Mouse (Mus musculus) embryonic facial prominence, embryonic 11.5 days (tissue): ENCODE measurements at regions not wholly inside any gene's neighbourhood (a gene's known extent, or its start where the extent isn't known, plus 50 kb on each side); places are given as distances from the start of the nearest gene placed in this dataset.

ENCODE experiments used
- ATAC-seq: fragments of 200-750 bp; cut with Nextera tagmentation; replicated peaks from 2 replicates; pipeline ENCODE4 v1.8.0; 2017; ENCODE audit warnings: low read depth; ENCODE audit not compliant: insufficient number of reproducible peaks, low FRiP score, low TSS enrichment
- DNase-seq: peaks from one replicate; pipeline ENCODE4 v3.0.0-alpha.2; 2015; ENCODE audit warnings: low spot score
- H3K27ac ChIP-seq: fragments of 300-500 bp; sonication (generic); replicated peaks from 2 replicates; pipeline ENCODE4 v1.5.1; 2014; ENCODE audit warnings: mild to moderate bottlenecking, low read depth, low read length, control low read depth
- H3K27me3 ChIP-seq: fragments of 300-500 bp; sonication (generic); 2 replicates; pipeline ENCODE4 v1.6.1; 2014; ENCODE audit warnings: mild to moderate bottlenecking, low read length, moderate library complexity, mixed read lengths; ENCODE audit not compliant: control insufficient read depth, insufficient read depth
- H3K36me3 ChIP-seq: fragments of 300-500 bp; sonication (generic); replicated peaks from 2 replicates; pipeline ENCODE4 v1.6.1; 2014; ENCODE audit warnings: low read depth, mild to moderate bottlenecking, low read length, moderate library complexity, mixed read lengths; ENCODE audit not compliant: control insufficient read depth, insufficient read depth
- H3K4me1 ChIP-seq: fragments of 300-500 bp; sonication (generic); 2 replicates; pipeline ENCODE4 v1.6.1; 2014; ENCODE audit warnings: low read length, mixed read lengths; ENCODE audit not compliant: control insufficient read depth, insufficient read depth
- H3K4me2 ChIP-seq: fragments of 300-500 bp; sonication (generic); 2 replicates; pipeline ENCODE4 v1.6.1; 2014; ENCODE audit warnings: low read depth, mild to moderate bottlenecking, control low read depth, low read length, moderate library complexity
- H3K4me3 ChIP-seq: fragments of 300-500 bp; sonication (generic); 2 replicates; pipeline ENCODE4 v1.5.1; 2014; ENCODE audit warnings: low read depth, low read length, control low read depth
- H3K9ac ChIP-seq: fragments of 300-500 bp; sonication (generic); replicated peaks from 2 replicates; pipeline ENCODE4 v1.6.1; 2014; ENCODE audit warnings: mild to moderate bottlenecking, control low read depth, low read length
- H3K9me3 ChIP-seq: fragments of 300-500 bp; sonication (generic); replicated peaks from 2 replicates; pipeline ENCODE4 v1.6.1; 2016; ENCODE audit warnings: mild to moderate bottlenecking, low read length, inconsistent platforms, mixed read lengths; ENCODE audit not compliant: control insufficient read depth
- WGBS: fragments of 180-500 bp; shearing (Covaris S2); extraction: QIAGEN DNeasy Blood & Tissue Kit; methylation state at CpG from one replicate; pipeline ENCODE4 v1.1.7; 2014; 5-methylcytosine and 5-hydroxymethylcytosine counted together

DNA sequence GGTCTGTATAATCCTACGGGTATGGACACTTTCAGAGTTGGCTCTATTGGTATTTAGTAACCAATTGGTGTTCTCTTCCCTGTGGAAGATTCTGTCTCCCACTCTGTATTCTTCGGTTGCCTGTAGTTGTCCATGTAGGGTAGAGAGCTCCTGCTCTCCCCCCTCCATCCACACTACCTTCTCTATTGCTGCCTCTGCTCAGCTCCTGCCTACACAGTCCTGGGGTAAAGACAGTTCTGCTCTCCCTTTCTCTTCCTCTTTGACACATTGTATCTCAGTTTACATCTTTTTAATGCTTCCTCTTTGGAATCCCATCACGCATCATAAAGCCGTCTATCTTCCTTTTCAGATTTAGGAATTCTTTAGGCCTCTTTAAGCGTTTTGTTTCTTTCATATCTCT, 147.1 kb downstream of the Lrig3 start:
- no peaks in the 10 kb centered on the region for H3K27me3 ChIP-seq
- H3K36me3 ChIP-seq: no peaks in the 10 kb centered on the region
- no peak overlapping the region for H3K27ac ChIP-seq
- ATAC-seq (no peak), DNase-seq (no peak)
- H3K4me3 ChIP-seq: no peak overlapping the region
- no peak overlapping the region for H3K9ac ChIP-seq
- H3K4me2 ChIP-seq: no peak overlapping the region
- whole genome bisulfite sequencing: 94% methylated on average over 5 of the region's 5 CpGs
- no peaks in the 10 kb centered on the region for H3K9me3 ChIP-seq
- no peaks in the 10 kb centered on the region for H3K4me1 ChIP-seq

GRCm38 (mm10) chr10:126115386-126115785, 149.4 kb downstream of the Lrig3 start:
- DNase-seq (no peak), ATAC-seq (no peak)
- Histone ChIP-seq H3K27me3 (no peaks in the 10 kb centered on the region), H3K9ac (no peak overlapping the region), H3K4me2 (no peak overlapping the region), H3K27ac (no peak overlapping the region), H3K4me3 (no peak overlapping the region), H3K9me3 (no peaks in the 10 kb centered on the region), H3K4me1 (no peaks in the 10 kb centered on the region), H3K36me3 (no peaks in the 10 kb centered on the region)
- 87% methylated on average over 7 of the region's 7 CpGs for WGBS

DNA sequence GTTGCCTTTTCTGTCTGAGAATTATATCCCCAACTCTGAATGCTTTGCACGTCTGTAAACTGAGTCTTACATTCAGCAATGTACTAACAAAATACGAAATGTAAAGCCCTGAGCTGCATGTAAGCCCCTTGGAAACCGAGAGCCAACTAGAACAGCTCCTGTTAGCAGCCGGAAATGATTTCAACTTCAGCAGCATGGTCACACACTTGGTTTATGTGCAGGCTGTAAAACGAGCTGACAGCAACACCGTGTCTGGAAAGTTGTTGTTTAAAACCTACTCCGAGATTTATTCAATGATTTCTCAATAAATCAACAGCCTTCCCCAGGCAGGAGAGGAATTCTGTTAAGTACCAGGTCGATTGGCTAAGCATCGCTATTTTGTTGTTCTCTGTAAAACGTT, 155.7 kb downstream of the Lrig3 start:
- no peaks in the 10 kb centered on the region for H3K36me3 ChIP-seq
- H3K4me3 ChIP-seq: no peak overlapping the region
- ATAC-seq: no peak
- 84% methylated on average over 10 of the region's 10 CpGs for WGBS
- H3K9ac ChIP-seq: no peak overlapping the region
- DNase-seq: no peak
- no peaks in the 10 kb centered on the region for H3K27me3 ChIP-seq
- H3K4me1 ChIP-seq: no peaks in the 10 kb centered on the region
- no peaks in the 10 kb centered on the region for H3K9me3 ChIP-seq
- H3K27ac ChIP-seq: no peak overlapping the region
- H3K4me2 ChIP-seq: no peak overlapping the region

DNA sequence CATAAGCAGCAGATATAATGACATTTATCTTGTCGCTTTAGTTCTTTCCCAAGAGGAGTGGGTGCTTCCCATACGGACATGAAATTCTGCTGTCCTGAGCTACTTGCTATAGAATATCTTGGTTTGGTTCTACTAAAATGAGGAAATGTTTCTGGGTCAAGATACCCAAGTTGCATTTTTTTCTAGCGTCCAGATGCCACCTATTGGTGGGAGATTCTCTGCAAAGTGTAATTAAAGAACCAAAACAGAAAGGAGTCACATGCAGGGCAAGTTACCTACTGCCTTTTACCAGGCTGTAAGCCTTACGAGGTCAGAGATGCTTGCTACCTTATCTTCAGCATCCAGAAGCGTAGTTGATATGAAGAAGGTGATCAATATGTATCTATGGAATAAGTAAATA, 156.5 kb downstream of the Lrig3 start:
- no peak overlapping the region for H3K9ac ChIP-seq
- no peak overlapping the region for H3K27ac ChIP-seq
- no peak overlapping the region for H3K4me2 ChIP-seq
- H3K36me3 ChIP-seq: no peaks in the 10 kb centered on the region
- DNase-seq (no peak), ATAC-seq (no peak)
- H3K9me3 ChIP-seq: no peaks in the 10 kb centered on the region
- WGBS: 79% methylated on average over 5 of the region's 5 CpGs
- no peaks in the 10 kb centered on the region for H3K27me3 ChIP-seq
- no peak overlapping the region for H3K4me3 ChIP-seq
- H3K4me1 ChIP-seq: no peaks in the 10 kb centered on the region

DNA sequence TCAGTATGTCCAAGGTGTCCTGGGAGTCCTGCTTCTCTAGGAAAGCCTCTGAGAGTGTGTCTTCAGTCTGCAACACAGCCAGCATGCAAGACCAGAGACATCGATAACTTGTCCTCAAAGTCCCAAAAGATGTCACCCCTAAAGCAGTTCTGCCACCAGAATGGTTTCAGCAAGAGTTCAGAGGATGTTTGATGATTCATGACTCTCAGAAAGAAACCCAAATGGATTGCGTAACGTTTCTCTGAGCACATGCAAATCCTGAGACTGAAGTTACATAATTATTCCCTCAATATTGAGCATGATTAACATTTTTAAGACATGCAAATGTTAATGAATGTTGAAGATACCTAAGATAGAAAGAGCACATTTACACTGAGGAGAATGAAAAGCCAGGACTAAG, 167.2 kb downstream of the Lrig3 start:
- Histone ChIP-seq H3K36me3 (no peaks in the 10 kb centered on the region), H3K9me3 (no peaks in the 10 kb centered on the region), H3K27ac (no peak overlapping the region), H3K4me2 (no peak overlapping the region), H3K27me3 (no peaks in the 10 kb centered on the region), H3K4me1 (no peaks in the 10 kb centered on the region), H3K4me3 (no peak overlapping the region), H3K9ac (no peak overlapping the region)
- WGBS: 90% methylated on average over 3 of the region's 3 CpGs
- ATAC-seq (no peak), DNase-seq (no peak)

GRCm38 (mm10) chr10:126133957-126134356, 168.0 kb downstream of the Lrig3 start:
- H3K4me2 ChIP-seq: no peak overlapping the region
- H3K4me3 ChIP-seq: no peak overlapping the region
- H3K27me3 ChIP-seq: no peaks in the 10 kb centered on the region
- no peaks in the 10 kb centered on the region for H3K9me3 ChIP-seq
- ATAC-seq: no peak; the same call in 1 of the 2 replicates
- no peak overlapping the region for H3K9ac ChIP-seq
- H3K36me3 ChIP-seq: no peaks in the 10 kb centered on the region
- no peak overlapping the region for H3K27ac ChIP-seq
- no peaks in the 10 kb centered on the region for H3K4me1 ChIP-seq
- DNase-seq: no peak

DNA sequence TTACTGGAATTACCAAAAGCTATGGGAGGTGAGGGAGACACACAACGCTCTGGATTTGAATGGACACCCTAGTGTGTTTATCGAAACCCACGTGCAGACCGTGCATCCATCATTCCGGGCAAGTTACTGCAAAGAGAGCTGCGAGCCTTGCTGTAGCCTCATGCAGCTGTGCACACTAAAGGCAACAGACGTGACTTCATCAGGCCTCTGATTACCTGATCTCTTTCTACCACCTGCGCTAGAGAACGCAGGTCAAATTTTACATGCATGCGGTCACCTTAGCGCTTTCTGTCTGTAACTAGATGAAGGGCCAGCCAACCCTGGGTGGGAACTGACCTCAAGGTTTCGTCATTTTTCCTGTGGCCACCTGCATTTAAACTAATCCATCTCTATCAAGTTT, 172.6 kb downstream of the Lrig3 start:
- H3K36me3 ChIP-seq: no peaks in the 10 kb centered on the region
- no peak overlapping the region for H3K4me3 ChIP-seq
- no peaks in the 10 kb centered on the region for H3K4me1 ChIP-seq
- no peak for ATAC-seq
- H3K27ac ChIP-seq: no peak overlapping the region
- 88% methylated on average over 12 of the region's 12 CpGs for WGBS
- H3K4me2 ChIP-seq: no peak overlapping the region
- H3K9me3 ChIP-seq: no peaks in the 10 kb centered on the region
- H3K9ac ChIP-seq: no peak overlapping the region
- no peak for DNase-seq
- H3K27me3 ChIP-seq: no peaks in the 10 kb centered on the region

DNA sequence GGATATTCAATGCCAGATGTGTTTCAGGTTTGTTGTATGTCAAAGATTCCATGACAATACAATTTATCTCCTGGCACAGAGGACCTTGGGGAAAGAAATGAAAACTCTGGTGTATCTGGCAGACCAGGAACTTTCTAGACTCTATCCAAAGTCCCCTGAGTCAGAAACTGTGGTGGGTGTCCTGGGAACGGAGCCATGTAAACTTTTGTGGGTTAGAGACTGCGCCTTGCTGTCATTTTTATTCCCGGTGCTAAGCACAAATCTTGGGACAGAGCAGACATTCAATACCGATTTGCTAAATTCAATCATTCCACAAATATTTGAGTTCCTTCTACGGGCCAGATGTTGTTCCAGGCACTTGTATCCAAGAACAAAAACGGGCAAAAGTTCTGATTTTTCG, 175.6 kb downstream of the Lrig3 start:
- Histone ChIP-seq H3K4me3 (no peak overlapping the region), H3K4me1 (no peaks in the 10 kb centered on the region), H3K27ac (no peak overlapping the region), H3K36me3 (no peaks in the 10 kb centered on the region), H3K9ac (no peak overlapping the region), H3K4me2 (no peak overlapping the region), H3K9me3 (no peaks in the 10 kb centered on the region), H3K27me3 (no peaks in the 10 kb centered on the region)
- no peak for ATAC-seq
- no peak for DNase-seq
- WGBS: 65% methylated on average over 7 of the region's 7 CpGs

DNA sequence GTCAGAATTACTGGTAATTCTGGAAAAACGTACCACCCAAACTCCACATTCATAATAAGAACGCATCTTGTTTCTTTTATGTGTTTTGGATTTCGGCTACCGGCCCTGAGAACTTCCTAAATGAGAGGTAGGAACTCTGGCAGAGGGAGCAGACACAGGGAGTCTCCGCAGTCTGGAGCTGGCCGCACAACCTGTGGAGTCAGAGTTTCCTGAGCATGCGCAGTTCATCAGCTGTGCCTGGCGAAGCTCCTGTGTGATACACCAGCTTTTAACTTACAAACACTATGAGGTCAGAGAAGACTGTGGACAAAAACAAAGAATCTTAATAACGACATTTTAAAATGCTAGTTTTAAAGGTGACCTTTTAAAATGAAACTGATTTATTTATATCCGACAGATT, 177.9 kb downstream of the Lrig3 start:
- DNase-seq (peak; percentile 19), ATAC-seq (no peak)
- no peaks in the 10 kb centered on the region for H3K9me3 ChIP-seq
- H3K27ac ChIP-seq: no peak overlapping the region
- no peaks in the 10 kb centered on the region for H3K27me3 ChIP-seq
- H3K9ac ChIP-seq: no peak overlapping the region
- no peak overlapping the region for H3K4me3 ChIP-seq
- no peak overlapping the region for H3K4me2 ChIP-seq
- WGBS: 77% methylated on average over 10 of the region's 10 CpGs
- no peaks in the 10 kb centered on the region for H3K36me3 ChIP-seq
- H3K4me1 ChIP-seq: no peaks in the 10 kb centered on the region
